Mouse (Mus musculus) G1E (cell line): Measurements from ENCODE around the gene Jak1.

Source experiments
- CTCF ChIP-seq: IDR thresholded peaks from 2 replicates; pipeline ENCODE4 v1.5.1; 2012; ENCODE audit warnings: low read depth, low read length, inconsistent platforms, mixed read lengths
- GATA1 ChIP-seq: IDR thresholded peaks from 2 replicates; pipeline ENCODE4 v1.6.1; 2012; ENCODE audit warnings: borderline replicate concordance, low read length, inconsistent platforms, mixed read lengths
- GATA2 ChIP-seq: IDR thresholded peaks from 2 replicates; pipeline ENCODE4 v1.6.1; 2012; ENCODE audit warnings: low read depth, low read length, inconsistent platforms, borderline replicate concordance
- POLR2AphosphoS5 ChIP-seq: IDR thresholded peaks from 2 replicates; pipeline ENCODE4 v1.6.1; 2012; ENCODE audit warnings: low read depth, low read length, inconsistent platforms; ENCODE audit not compliant: insufficient replicate concordance
- TAL1 ChIP-seq: conservative IDR thresholded peaks from 2 replicates; pipeline ENCODE4 v1.6.1; 2012; ENCODE audit warnings: low read depth, low read length, inconsistent platforms, mixed read lengths

- TF ChIP-seq CTCF (no peak), TAL1 (no peak), GATA1 (no peak), GATA2 (no peak), POLR2AphosphoS5 (no peak)
Observed at GRCm38 (mm10) chr4:101234332-101234731, 30.8 kb downstream of the Jak1 start.
